Mouse (Mus musculus) thymus, adult 2 months (tissue): ENCODE results near the gene Parva.

Source experiments
- CTCF ChIP-seq: fragments of 200-500 bp; IDR thresholded peaks from 2 replicates; pipeline ENCODE4 v1.5.1; 2012; ENCODE audit warnings: mild to moderate bottlenecking, control low read depth, low read length, moderate library complexity, borderline replicate concordance; ENCODE audit not compliant: control insufficient read depth, poor library complexity, insufficient read depth; ENCODE audit errors: extremely low read depth
- POLR2A ChIP-seq: fragments of 200-500 bp; IDR thresholded peaks from 2 replicates; pipeline ENCODE4 v1.6.1; 2012; ENCODE audit warnings: mild to moderate bottlenecking, low read length, control low read depth, moderate library complexity; ENCODE audit not compliant: control insufficient read depth, poor library complexity, insufficient read depth; ENCODE audit errors: extremely low read depth

- TF ChIP-seq POLR2A (no peak), CTCF (no peak)
Observed at GRCm38 (mm10) chr7:112512895-112513294, 85.6 kb downstream of the Parva start.
